Mouse (Mus musculus) adrenal gland, adult 2 months (tissue): Measurements from ENCODE around the gene Cfap44. TPM values are rescaled to one million over a fixed set of nuclear protein-coding genes. Genes with fewer than 3 reads are reported as not detected.

Source experiments
- DNase-seq: peaks from one replicate; pipeline ENCODE4 v3.0.0; 2021
- long read RNA-seq: library from polyadenylated mRNA; stranded (forward); transcript quantifications from one replicate; pipeline ENCODE4 v2.0.0, GENCODE M21; 2021
- polyA plus RNA-seq: library from polyadenylated mRNA; depleted of rRNA; stranded (reverse); fragments of >200 nt; gene quantifications from 2 replicates; pipeline ENCODE4 v1.2.3, GENCODE M21; 2012; rRNA removed
- total RNA-seq, 2 experiments: library from RNA; stranded (reverse); gene quantifications; 2 replicates each; pipeline ENCODE4 v1.2.3; 2021

The Cfap44 gene
- under 1 TPM; 0.28 to 0.58 TPM for total RNA-seq
- 0.08 and 0.47 TPM in 2 replicates for polyA plus RNA-seq
- long read RNA-seq, partial matches to known transcripts = 1 of 1 reads
- long read RNA-seq, other reads (novel, unspliced or antisense) = 0 of 1 reads

DNA sequence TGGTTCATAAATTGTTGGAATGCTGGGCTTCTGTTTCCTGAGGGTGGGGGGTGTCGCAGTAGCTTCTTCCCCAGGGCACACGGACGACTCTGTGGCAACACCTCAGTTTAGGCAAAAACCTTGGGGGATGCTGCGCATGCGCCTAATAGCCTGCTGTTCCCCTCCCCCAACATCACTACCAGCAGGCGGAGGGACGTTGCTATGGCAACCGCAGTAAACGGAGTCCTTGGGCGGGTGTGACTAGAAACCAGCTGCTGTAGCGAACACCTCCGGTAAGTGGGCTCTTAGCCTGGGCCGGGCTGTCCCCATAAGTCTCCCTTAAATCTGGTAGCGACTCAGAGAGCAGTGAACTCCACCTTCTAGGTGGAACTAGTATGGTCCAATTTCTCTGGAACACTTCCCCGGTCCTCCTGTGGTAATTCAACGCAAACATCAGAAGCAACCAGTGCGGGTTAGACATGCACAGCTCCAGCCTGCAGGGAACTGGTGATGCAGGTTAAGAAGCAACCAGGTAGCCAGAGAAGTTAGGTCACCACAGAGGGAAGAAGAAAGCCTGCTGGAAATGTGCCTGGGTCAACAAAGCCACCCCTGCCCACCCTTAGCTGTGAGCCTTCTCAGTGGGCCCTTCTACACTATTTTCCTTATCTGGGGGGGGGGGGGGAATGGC lies at the start of gene Cfap44:
Gene Cfap44 (plus strand): TSS at position 220 of the 667 bp plus-strand sequence.
- DNase-seq = peak; percentile 82

DNA sequence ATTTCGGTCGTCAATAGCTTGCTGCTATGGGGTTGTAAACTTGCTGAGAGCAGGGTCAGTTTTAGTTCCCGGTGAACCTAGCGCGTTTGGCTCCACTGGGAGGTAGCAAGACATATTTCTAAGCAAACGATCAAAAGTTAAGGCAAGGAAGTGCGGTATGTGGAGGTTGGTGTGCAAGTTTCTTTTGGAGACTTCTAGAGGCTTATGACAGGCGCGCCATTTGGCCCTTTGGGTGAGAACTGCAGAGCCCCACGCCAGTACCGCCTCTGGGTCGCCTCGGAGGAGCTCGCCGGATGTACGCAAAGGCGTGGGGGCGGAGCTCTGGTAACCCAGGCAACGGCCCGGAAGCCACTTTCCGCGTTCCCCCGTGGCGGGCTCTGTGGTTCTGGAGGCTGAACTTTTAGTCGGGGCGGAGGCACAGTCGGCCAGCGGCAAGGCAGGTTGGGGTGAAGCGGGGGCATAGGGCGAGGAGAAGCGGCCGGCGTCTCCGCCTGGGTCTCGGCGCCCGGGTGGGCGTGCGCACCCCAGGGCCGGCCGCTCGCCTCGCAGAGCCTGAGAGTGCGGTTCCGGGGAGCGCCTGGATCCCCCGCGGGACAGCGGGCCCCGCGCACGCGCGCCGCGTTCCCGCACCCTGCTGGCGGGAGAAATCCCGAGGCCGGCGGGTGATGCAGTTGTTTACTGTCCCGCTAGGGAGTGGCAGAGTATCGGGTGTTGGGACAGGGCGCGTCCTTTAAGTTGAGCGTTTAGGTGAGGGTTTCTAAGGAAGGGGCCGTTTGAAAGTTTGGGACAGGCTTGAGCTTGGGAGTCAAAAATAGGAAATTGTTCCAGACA lies 47.3 kb upstream of the Cfap44 start, which contains the start of gene Spice1:
Gene Spice1 (plus strand): TSS at position 51 of the 831 bp plus-strand sequence.
- peak; percentile 97 for DNase-seq

DNA sequence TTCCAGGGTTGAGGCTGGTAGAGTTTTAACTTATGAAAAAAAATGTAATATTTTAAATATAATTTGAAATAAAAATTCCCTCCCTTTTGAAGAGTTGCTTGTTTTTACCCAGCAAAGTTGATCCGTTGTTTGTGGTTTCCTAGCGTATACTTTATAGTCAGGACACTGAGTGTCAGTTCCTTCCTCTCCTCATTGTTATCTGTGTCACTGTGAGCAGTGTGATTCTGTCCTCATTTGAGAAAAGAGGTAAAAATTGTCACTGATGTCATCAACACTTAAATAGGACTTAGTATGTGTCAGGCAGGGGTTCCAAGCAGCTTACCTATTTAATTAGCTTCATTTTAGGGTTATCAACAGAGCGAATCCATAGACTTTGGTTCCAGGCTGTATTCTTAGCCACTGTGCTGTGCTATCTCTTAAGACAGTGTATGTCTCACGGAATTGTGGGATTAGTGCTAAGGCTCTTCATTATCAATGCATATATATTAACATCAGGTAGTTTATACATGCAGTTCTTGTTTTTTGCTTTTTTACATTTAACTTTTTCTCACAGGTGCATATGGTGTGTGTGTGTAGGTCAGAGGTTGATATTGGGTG lies 44.7 kb upstream of the Cfap44 start:
- no peak for DNase-seq

DNA sequence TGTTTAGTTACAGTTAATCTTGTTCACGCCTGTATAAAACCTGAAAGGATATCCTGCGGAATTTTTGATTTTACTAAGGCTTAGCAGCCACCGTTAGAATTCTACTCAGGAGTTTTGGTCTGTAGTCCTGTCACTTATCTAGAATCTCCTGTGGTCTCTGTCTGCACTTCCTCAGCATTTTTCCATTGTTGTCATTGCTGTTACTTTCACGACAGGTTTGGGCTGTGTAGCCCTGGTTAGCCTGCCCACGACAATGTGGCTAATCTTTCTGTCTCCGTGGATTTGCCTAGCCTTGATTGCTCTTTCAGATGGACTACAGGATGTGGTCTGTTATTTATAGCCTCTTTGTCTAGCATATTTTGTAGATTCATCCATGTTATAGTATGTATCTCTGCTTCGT lies 38.3 kb upstream of the Cfap44 start:
- DNase-seq = no peak

DNA sequence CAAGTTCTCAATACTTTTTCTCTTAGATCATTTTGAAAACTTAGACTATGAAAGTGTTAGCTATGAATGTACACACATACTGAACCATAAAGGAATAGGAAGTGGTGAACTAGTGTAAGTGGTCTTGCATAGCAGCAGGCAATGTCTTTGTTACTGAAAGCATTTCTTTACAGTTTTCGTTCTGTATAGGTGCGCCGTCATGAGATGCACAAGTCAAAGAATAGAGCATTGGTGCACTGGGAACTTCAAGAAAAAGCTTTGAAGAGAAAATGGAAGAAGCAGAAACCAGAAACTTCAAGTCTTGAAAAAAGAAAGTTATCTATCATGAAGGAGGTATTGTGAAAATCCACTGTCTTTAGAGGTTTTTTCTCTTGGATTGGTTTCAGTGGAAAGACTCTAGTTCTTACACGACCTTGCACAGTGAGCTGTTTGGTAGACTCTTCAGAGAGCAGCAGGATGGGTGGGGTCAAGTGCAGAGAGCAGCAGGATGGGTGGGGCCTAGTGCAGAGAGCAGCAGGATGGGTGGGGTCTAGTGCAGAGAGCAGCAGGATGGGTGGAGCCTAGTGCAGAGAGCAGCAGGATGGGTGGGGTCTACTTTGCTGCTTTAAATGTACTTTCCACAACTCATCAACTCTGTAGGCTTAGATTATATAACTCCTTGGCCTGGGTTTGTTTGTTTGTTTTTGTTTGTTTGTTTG lies 36.9 kb upstream of the Cfap44 start:
- DNase-seq = peak; percentile 43

DNA sequence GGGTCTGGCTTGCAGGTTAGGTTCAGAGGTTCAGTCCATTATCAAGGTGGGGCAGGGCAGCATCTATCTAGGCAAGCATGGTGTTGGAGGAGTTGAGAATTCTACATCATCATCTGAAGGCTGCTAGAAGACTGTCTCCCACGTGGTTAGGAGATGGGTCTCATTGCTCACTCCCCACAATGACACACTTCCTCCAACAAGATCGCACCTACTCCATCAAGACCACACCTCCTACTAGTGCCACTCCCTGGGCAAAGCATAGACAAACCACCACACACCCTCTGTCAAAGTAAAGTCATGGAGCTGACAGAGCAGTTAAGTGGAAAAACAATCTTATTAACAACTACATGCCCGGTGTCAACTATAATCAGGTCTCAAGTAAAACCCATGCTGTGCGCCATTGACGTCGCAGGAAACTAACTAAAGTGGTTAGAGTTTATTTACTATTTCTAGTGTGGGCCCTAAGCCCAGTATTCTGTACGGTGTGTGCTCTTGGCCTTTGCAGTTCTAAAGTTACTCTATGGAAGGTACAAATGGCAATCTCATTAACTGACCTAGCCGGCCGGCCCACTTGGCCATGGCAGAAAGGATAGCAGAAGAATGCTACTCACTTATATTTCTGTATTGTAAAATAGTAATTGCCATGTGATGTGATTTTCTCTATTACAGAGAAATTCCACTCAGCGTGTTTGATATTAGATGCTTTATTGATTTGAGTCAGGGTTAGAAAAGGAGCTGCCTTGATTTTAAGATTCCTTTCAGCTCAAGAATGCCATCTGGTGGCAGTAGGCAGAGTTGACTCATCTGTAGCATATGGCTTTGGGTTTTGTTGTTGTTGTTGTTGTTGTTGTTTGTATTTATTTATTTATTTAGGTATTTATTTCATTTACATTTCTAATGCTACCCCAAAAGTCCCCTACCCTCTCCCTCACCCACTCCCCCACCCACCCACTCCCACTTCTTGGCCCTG lies 32.4 kb upstream of the Cfap44 start:
- DNase-seq = peak; percentile 17

DNA sequence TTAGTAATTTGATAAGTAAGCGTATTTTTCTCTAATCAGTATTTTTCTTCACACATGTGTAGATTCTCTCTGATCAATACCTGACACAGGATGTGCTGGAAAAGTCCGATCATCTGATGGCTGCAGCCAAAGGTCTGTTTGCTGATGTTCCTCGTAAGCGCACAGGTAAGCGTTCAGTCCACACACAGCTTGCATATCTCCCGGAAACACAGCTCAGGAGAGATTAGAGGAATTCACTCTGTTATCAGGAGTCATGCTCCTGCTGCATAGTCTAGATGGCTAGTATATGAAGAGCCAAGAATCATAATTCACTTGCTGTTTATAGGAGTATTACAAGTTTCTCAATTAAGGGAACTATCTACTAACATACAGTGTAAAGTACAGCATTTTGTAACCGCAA lies 29.1 kb upstream of the Cfap44 start:
- DNase-seq = no peak

DNA sequence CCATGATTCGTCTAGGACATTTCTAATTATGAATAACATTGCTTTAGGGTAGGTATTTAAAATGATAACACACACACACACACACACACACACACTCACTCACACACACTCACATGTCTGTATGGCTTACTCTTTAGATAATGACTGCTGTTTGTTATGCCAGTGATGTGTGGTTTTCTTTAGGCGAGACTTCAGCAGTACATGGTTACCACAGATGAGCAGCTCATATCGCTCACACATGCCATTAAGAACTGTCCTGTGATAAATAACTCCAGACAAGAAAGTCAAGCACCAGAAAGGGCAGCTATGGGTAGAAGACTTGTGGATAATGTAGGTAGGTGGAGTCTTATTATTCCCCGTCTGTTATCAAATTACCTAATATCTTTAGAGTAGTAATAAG lies 19.1 kb upstream of the Cfap44 start:
- DNase-seq = no peak

DNA sequence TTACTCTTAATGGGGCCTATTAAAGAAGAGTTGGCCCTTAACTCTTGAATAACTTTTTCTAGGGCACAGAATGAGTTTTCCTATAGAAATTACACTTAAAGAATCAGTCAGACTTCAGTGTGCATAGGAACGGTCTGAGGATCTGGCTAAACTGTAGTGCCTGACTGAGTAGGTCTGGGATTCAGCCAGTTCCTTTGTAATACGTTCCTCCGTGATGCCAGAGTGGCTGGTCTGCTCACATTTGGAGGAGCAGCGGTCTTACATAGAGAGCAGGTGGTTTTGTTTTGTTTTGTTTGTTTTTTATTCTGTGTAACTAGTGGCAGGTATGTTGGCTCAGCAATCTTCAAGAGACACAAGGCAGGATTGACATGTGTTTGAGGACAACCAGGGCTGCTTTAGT lies 14.6 kb upstream of the Cfap44 start:
- DNase-seq = no peak

DNA sequence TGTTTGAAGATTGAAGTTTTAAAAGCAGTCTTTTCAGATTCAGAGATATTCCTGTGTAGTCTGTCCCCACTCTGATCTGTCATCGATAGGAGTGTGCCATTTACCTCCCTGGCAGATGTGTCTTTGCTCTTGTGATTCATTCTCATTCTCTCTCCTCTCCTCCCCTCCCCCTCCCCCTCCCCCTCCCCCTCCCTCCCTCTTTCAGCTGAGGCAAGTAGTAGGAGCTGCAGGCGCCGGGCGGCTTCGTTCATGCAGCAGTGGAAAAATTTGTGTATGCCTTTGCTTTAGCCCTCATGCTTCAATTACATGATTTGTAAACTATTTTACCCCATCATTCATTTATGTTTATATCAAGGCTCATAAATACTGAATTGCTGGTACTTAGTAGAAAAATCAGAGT lies 13.0 kb upstream of the Cfap44 start:
- no peak for DNase-seq

DNA sequence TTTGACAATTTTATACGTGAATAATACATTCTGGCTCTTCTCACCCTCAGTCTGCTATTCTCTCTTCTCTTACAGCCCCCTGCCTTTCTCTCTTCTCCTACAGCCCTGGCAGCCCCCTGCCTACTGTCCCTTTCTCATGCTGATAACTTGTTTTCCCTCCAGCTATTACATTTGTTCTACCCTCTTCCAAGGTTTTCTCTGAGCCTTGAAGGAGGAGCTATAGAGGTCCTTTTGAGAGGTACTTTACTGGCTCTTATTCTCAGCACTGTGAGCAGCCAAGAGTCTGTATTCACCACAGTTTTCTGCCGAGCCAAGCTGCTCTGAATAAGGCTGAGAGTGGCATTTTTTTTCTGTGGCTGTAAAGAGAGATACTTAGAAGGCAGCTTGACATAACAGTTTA lies 11.0 kb upstream of the Cfap44 start:
- no peak for DNase-seq

DNA sequence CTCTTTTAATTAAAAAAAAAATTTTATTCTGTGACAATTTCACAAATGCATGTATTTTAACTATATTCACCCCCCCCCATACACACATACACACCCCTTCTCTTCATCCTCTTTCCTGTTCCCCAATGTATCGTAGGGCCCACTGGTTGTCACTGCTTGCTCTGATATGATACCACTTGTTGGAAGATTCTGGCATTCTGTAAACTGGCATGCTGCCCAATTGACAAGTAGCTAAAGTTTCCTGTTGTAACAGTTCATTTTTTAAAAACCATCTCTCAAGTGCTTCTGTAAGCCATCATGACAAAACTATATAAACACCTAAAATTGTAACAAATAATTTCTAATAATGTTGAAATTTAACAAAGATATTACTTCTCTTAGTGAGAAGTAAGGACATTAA lies 10.3 kb upstream of the Cfap44 start:
- DNase-seq = no peak

DNA sequence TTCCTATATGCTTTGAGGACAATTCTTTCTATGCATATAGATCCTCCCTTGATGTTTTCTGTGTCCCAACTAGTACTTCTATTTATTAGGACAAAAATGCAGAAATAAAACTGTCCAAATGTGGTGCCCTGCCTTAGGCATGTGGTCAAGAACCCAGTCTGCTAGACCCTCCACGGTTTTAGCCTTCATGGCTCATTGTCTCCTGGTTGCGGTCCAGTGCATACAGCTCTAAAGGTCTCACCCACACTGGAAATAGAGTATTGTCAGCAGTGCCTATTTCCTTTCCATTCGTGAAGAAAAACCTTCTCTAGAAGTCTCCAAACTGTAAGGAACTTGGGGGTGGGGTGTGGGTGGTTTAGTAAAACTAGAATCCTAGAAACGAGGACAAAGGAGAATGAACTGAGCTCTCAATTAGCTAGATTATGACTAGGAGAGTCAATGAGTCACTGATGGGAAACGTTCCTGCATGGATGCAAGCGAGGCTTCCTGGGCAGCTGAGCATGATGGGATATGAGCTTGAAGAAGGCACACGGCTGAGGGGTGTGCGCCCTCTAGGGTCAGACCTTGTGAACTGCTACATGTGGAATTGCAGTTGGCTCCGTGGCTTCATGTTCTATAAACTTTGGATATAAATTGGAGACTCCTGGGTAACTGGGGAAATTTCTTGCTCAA lies 2.6 kb upstream of the Cfap44 start:
- peak; percentile 76 for DNase-seq

DNA sequence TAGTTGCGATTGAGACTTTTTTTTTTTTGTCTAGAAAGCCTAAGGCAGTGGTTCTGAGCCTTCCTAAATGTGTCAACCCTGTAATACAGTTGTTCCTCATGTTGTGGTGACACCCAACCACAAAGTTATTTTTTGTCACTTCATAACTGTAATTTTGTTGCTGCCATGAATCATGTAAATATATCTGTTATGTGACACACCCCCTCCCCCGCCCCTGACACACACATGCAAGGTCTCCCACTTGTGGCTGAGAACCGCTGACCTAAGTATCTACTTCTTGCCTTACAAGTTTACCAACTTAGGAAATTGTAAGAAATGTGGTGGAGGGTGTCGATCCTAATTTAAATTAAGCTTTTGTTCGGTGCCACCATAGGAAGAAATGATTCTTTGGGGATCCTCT lies 10.3 kb downstream of the Cfap44 start:
- no peak for DNase-seq

DNA sequence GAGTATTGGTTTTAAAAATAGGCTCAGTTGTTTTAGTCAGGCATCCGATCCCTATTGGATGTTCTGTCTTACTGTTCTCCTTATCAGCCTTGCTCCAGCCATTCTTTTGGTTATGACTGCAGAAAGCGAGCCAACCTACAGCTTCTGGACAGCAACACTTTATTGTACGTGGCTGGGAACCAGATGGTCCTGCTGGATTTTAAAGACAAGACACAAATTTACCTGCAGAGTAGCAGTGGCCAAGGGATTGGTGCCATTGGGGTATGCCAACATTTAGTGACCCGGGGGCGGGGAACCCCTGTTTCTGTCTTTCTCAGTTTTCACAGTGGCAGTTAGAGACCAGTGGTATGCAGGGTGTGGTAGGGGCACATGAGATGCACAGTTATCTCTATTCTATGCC lies 12.6 kb downstream of the Cfap44 start:
- no peak for DNase-seq

DNA sequence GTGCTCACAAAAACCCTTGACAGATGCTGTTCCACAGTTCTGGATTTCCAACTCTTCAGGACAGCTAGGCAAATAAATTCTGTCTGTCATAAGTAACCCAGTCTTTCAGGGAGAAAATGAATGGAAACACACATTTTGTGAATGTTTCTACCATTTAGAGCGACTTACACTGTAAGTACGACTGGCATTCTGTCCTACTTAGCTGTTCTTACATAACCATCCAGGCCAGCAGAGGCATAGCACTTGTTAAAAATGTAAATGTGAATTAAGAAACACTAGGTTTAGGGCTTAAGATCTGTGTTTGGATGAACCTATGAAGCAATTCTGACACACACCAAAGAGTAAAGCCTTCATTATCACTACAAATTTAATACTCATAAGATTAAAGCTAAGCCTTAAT lies 13.7 kb downstream of the Cfap44 start:
- no peak for DNase-seq

DNA sequence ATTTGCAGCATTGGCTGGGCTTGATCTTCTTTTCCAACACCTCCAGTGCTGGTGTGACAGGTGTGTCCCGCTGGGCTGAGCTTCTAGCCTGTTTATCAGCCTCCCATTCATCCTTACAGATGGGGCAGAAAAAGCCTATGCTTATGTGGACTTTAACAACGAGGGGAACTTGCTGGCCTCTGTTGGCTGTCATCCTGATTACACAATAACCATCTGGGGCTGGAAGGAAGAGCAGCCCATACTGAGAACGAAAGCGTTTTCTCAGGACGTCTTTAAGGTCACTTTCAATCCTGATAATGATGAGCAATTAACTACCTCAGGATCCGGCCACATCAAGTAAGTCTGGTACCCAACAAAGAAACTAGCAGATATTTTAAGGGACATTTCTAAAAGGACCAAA lies 15.6 kb downstream of the Cfap44 start:
- DNase-seq = no peak

DNA sequence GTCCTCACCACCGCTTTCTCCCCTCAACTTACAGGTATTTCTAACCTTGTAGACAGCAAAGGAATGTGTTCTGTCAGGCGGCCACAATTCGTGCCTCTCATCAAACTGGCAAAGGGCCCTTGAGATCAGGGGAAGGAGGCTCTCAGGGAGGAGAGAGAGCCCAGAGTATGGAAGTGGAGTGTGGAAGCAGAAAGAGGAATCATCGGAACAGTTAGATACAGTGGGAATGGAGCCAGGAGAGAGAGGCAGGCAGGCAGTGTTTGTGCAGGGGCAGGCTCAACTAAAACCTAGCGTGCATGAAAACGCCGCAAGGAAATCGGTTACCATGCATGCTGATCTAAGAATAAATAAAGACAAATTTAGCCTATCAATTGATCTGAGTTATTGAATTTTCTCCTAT lies 23.0 kb downstream of the Cfap44 start:
- DNase-seq = no peak

DNA sequence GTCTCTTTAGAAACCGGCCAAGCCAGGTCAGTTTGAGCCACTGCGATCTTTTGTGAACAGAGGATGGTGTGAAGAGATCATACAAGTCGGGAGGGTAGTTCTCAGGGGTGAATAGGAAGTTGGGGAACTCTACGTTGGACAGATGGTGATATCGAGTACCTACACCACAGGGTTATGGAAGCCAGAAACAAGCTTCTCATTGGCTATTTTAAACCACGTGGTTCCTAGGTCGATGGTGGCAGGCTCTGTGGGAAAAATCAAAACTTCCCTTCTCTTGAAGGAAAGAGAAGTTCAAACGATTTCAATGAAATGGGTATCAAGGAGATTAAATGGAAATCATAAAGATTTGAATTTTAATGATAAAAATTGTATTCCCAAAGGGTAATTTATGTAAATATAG lies 27.1 kb downstream of the Cfap44 start:
- DNase-seq = no peak

DNA sequence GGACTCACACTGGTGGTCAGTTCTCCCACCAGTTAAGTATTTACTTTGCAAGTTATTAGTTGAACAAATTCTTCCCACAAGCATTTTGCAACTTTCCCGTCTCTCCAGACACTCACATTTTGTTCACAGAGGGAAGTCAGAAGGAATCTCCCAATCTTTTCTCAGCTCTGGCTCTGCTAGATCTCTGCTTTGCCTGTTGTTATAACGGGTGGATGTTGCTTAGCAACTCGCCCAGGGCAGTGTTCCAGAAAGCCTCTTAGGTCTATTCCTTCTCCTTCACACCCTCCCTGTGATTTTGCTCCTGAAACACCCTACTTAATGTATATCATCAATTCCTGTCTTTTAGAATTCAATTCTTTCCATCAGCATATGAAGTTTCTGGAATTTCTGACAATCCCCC lies 28.9 kb downstream of the Cfap44 start:
- DNase-seq = no peak

DNA sequence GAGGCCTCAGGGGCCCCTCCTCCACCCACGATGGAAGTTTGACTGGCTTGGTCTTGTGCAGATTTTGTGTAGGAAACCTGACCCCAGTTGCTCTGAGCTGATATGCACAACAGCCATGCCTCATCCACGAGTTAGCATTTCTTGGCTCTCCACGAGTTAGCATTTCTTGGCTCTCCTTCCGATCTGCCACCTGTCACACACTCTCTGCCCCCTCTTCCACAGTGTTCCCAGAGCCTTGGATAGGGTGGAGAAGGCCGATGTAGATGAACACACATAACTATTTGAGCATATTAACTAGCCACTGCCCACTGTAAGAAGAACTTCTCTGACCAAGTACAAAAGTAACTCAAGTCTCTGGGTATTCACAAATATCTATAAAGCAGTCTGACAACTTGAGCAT lies 33.9 kb downstream of the Cfap44 start:
- no peak for DNase-seq
